Mouse (Mus musculus): ENCODE measurements around the gene Boll. TPM values are rescaled to one million over a fixed set of nuclear protein-coding genes. Genes with fewer than 3 reads are reported as not detected.

Boll gene
- polyA plus RNA-seq, 1 experiment from 2014 or later: 0.36 TPM

DNA sequence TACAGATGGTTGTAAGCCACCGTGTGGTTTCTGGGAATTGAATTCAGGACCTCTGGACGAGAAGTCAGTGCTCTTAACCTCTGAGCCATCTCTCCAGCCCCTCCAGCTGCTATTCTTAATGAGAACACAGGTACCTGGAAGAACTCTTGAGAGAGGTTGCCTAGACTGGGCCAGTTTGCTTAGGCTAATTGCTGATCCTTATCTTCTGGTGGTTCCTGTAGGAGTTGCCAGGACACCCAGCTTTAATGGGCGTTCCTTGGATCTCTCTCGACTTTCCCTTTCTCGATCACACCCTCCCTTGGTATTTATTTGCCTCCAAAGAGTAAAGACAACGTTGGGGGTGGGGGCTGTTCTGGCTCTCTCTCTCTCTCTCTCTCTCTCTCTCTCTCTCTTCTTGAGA, 149.8 kb downstream of the Boll start:
- H3K9me3 ChIP-seq (ENCODE audit: low read length): no peaks in the 10 kb centered on the region
- ATAC-seq (ENCODE audit: low FRiP score, low TSS enrichment): no peak
- WGBS: 38% methylated on average over 6 of the region's 6 CpGs
- H3K9ac ChIP-seq (replicated peaks; ENCODE audit: low read length): no peak overlapping the region
- no peak overlapping the region for H3K27ac ChIP-seq (ENCODE audit: low read length)
- H3K4me2 ChIP-seq (replicated peaks; ENCODE audit: low read depth, low read length): no peak overlapping the region
- H3K4me1 ChIP-seq (ENCODE audit: insufficient read depth, low read length): peaks cover 14% of the 10 kb centered on the region; the same call in 1 of the 2 replicates
- H3K36me3 ChIP-seq (ENCODE audit: insufficient read depth, low read length): no peaks in the 10 kb centered on the region
- H3K27me3 ChIP-seq (ENCODE audit: insufficient read depth, low read length): no peaks in the 10 kb centered on the region
- no peak overlapping the region for H3K4me3 ChIP-seq (ENCODE audit: low read length)

DNA sequence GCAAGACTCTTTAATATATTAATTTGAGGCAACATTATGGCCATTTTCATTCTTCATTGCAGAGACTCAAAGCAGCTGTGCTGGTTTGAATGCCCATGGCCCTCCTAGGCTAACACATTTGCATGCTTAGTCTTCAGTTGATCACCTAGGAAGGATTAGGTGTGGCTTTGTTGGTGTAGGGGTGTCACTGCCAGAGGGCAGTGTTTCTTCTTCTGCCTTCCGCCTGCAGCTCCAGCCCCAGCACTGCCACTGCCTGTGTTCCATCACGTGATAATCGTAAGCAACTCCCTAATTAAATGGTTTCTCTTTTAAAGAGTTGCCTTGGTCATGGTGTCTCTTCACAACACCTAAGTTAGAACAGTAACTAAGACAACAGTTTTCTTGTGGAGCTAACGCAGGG, 150.5 kb downstream of the Boll start:
- no peak for ATAC-seq (ENCODE audit: low FRiP score, low TSS enrichment)
- Histone ChIP-seq H3K27ac (ENCODE audit: low read length) (no peak overlapping the region), H3K9ac (replicated peaks; ENCODE audit: low read length) (no peak overlapping the region), H3K4me2 (replicated peaks; ENCODE audit: low read depth, low read length) (no peak overlapping the region), H3K27me3 (ENCODE audit: insufficient read depth, low read length) (no peaks in the 10 kb centered on the region), H3K4me1 (ENCODE audit: insufficient read depth, low read length) (peaks cover 14% of the 10 kb centered on the region; the same call in 1 of the 2 replicates), H3K9me3 (ENCODE audit: low read length) (no peaks in the 10 kb centered on the region), H3K36me3 (ENCODE audit: insufficient read depth, low read length) (no peaks in the 10 kb centered on the region), H3K4me3 (ENCODE audit: low read length) (no peak overlapping the region)
- WGBS: 80% methylated on average over 4 of the region's 4 CpGs

DNA sequence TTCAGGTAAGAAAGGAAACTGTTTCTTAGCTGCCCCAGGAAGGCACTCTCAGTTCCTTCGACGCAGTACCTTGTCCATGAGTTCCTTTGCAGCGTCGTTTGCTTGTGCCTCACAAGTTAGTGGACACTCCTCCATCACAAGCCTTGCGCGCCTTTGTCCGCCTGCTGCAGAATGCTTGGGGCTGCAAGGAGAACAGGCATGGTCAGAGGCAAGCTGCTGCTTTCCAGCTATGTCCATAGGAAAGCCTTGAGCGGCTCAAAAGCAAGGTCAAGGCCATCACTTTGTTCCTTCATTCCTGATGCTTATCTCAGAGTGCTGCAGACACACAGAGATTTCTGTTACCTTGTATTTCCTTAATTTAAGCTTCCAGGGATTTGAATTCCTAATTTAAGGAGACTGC, 152.2 kb downstream of the Boll start:
- Histone ChIP-seq H3K27ac (ENCODE audit: low read length) (no peak overlapping the region), H3K36me3 (ENCODE audit: insufficient read depth, low read length) (no peaks in the 10 kb centered on the region), H3K27me3 (ENCODE audit: insufficient read depth, low read length) (no peaks in the 10 kb centered on the region), H3K9me3 (ENCODE audit: low read length) (no peaks in the 10 kb centered on the region), H3K4me2 (replicated peaks; ENCODE audit: low read depth, low read length) (no peak overlapping the region), H3K4me3 (ENCODE audit: low read length) (no peak overlapping the region), H3K4me1 (ENCODE audit: insufficient read depth, low read length) (peaks cover 8% of the 10 kb centered on the region; the same call in 1 of the 2 replicates), H3K9ac (replicated peaks; ENCODE audit: low read length) (no peak overlapping the region)
- ATAC-seq (ENCODE audit: low FRiP score, low TSS enrichment): no peak
- 82% methylated on average over 8 of the region's 8 CpGs for WGBS

DNA sequence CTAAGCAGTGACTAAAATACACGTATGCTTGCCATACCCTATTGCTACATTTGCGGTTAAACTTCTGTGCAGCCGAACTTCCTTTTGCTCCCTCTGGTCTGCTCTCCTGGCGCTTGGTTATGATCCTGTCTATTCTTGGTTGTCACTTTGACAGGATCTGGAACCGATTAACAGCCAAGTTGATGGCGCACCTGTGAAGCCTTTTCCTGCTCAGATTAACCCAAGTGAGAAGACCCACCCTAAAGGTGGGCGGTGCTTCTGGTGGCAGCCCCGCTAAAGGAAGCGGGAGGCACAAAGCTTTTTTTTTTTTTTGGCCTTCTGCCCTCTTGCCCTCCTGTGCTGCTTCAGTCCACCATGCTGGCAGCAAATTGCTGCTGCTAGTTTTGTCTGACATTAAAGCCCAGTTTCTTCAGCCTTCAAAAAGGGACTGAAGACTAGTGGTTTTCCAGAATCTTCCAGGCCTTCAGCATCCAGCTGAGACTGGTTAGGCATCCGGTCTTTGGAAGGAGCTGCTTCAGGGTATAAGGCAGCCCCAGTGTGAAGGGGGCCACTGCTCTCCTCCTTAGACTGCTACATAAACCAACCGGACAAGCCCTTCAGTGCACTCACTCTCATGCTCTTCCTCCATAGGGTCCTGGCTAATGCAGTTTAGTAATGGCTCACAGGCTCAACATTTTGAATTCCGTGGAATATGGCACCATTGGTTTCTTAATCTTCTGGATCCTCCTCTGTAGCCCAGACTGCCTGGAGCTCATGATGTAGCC, 152.9 kb downstream of the Boll start:
- H3K27ac ChIP-seq (ENCODE audit: low read length): no peak overlapping the region
- no peak overlapping the region for H3K9ac ChIP-seq (replicated peaks; ENCODE audit: low read length)
- H3K4me3 ChIP-seq (ENCODE audit: low read length): no peak overlapping the region
- H3K4me1 ChIP-seq (ENCODE audit: insufficient read depth, low read length): peaks cover 6% of the 10 kb centered on the region; the same call in 1 of the 2 replicates
- H3K27me3 ChIP-seq (ENCODE audit: insufficient read depth, low read length): no peaks in the 10 kb centered on the region
- peak; percentile 72 for ATAC-seq (ENCODE audit: low FRiP score, low TSS enrichment)
- 46% methylated on average over 12 of the region's 12 CpGs for WGBS
- no peaks in the 10 kb centered on the region for H3K9me3 ChIP-seq (ENCODE audit: low read length)
- no peaks in the 10 kb centered on the region for H3K36me3 ChIP-seq (ENCODE audit: insufficient read depth, low read length)
- 0 out of 2 replicates have a peak overlapping the region, but pooled peaks have one; percentile 5 for H3K4me2 ChIP-seq (replicated peaks; ENCODE audit: low read depth, low read length)

DNA sequence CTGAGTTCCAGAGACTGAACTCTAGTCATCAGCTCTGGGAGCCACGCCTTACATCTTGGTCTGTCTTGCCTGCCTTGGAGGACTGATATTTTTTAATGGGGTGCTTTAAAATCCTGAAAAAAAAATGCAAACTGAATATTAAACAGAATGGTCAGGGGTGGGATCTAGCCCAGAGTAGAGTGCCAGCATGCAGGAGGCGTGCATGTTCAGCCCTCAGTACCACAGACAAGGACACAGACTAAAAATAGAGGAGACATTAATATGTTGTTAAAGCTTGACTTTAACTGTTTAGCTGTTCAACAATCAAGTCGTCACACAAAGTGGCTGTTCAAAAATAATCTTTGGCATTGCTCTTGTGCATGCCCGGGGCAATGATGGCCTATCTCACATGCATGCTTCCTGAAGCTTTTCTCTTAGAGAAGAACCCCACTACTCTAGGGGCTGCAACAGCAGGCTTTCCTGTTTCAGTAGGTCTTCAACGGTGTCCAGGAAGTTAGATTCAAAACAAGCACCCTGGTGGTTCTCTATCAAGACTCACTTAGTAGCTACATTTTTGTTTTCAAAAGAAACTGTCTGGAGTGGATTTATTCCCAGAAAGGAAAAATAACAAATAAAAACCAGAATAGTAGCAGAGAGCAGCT, 154.6 kb downstream of the Boll start:
- 70% methylated on average over 5 of the region's 5 CpGs for WGBS
- Histone ChIP-seq H3K27me3 (ENCODE audit: insufficient read depth, low read length) (no peaks in the 10 kb centered on the region), H3K9ac (replicated peaks; ENCODE audit: low read length) (no peak overlapping the region), H3K4me3 (ENCODE audit: low read length) (no peak overlapping the region), H3K36me3 (ENCODE audit: insufficient read depth, low read length) (no peaks in the 10 kb centered on the region), H3K4me1 (ENCODE audit: insufficient read depth, low read length) (peaks cover 5% of the 10 kb centered on the region; the same call in 1 of the 2 replicates), H3K9me3 (ENCODE audit: low read length) (no peaks in the 10 kb centered on the region), H3K27ac (ENCODE audit: low read length) (no peak overlapping the region), H3K4me2 (replicated peaks; ENCODE audit: low read depth, low read length) (no peak overlapping the region)
- no peak for ATAC-seq (ENCODE audit: low FRiP score, low TSS enrichment)

DNA sequence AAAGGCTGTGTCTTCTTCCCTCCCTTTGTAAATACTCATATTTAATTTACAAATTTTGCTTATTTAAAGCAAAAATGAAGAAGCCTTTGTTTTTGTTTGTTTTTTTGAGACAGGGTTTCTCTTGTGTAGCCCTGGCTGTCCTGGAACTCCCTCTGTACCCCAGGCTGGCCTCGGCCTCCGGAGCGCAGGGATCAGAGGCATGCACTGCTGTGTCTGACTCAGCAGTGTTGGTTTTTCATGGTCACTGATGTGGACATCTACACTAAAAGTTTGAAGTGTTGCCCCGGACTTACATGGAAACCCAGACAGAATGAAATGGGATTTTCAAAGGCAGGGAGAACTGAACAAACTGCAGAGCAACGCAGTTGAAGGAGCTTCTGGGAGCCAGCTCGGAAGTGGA, 155.7 kb downstream of the Boll start:
- H3K9me3 ChIP-seq (ENCODE audit: low read length): no peaks in the 10 kb centered on the region
- no peak overlapping the region for H3K4me3 ChIP-seq (ENCODE audit: low read length)
- H3K4me2 ChIP-seq (replicated peaks; ENCODE audit: low read depth, low read length): no peak overlapping the region
- no peaks in the 10 kb centered on the region for H3K27me3 ChIP-seq (ENCODE audit: insufficient read depth, low read length)
- H3K36me3 ChIP-seq (ENCODE audit: insufficient read depth, low read length): no peaks in the 10 kb centered on the region
- WGBS: 86% methylated on average over 6 of the region's 6 CpGs
- H3K27ac ChIP-seq (ENCODE audit: low read length): no peak overlapping the region
- H3K9ac ChIP-seq (replicated peaks; ENCODE audit: low read length): no peak overlapping the region
- peaks cover 5% of the 10 kb centered on the region; the same call in 1 of the 2 replicates for H3K4me1 ChIP-seq (ENCODE audit: insufficient read depth, low read length)
- ATAC-seq (ENCODE audit: low FRiP score, low TSS enrichment): no peak

DNA sequence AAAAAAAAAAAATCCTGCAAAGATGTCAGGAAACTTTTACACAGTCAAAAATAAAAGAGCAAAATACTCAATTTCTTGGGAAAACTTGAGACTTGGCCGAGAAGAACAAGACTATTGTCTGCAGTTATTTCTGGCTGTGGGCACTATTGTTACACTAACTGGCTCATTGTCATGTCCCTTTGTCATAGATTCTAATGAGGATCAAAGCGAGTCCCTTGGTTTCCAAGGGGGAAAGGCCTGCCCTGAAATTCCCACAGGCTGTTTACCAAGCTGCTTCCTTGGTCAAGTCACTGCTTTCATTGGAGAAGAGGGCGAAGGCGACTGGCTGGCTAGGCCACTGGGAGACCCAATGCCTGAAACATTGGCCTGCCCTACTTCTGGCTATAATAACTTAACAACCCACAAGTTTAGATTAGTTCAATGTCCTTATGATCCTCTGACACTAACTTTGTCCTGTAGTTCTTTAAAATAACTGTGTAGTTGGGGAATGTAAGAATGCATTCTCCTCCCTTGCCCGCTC, 157.4 kb downstream of the Boll start:
- ATAC-seq (ENCODE audit: low FRiP score, low TSS enrichment): no peak
- WGBS: 62% methylated on average over 5 of the region's 5 CpGs
- no peak overlapping the region for H3K4me2 ChIP-seq (replicated peaks; ENCODE audit: low read depth, low read length)

DNA sequence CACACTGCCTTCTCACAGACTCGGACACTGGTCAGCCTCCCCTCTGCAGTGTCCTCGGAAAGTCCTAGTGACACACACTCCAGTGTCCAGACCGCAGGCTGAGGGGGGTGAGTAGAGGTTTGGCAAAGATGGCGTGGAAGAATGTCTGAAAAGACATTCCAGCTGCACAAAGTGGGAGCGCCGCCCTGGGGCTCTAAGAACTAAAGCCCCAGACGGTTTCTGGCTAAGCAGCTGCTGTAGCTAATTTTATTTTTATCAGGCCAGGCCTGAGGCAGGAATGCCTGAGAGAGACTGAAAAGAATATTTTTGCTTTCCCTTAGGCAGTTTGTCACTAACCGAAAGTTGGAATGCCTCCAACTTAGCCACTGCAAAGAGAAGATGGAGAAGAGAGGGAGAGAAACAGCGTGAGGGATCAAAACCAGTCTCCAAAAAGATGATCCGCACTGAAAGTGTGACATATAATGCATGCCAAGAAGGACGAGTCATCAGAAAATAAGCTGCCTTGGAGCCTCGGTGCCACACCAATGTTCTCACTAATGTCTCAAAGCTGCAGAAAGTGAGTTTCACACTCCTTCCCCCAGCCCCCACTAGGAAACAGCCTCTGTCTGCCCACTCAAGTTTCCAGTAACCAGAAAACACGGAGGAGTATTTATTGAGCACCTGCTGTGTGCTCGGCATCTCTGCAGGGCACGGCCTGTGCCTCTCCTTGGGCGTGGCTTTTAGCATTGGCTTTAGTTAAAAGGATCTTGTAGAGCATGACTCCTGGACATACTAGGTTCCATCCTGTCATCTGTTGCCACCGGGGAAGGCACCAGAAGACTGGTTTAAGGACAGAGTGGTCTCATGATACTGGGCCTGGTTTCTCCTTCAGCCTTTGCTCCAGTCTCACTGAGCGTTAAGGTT, 161.2 kb downstream of the Boll start:
- no peak for ATAC-seq (ENCODE audit: low FRiP score, low TSS enrichment)
- WGBS: 71% methylated on average over 18 of the region's 18 CpGs
- Histone ChIP-seq H3K27me3 (ENCODE audit: insufficient read depth, low read length) (no peaks in the 10 kb centered on the region), H3K4me1 (ENCODE audit: insufficient read depth, low read length) (peaks cover 9% of the 10 kb centered on the region; the same call in 1 of the 2 replicates), H3K9me3 (ENCODE audit: low read length) (no peaks in the 10 kb centered on the region), H3K36me3 (ENCODE audit: insufficient read depth, low read length) (no peaks in the 10 kb centered on the region), H3K27ac (ENCODE audit: low read length) (peak overlapping the region; percentile 32; the same call in 1 of the 2 replicates), H3K4me3 (ENCODE audit: low read length) (no peak overlapping the region), H3K4me2 (replicated peaks; ENCODE audit: low read depth, low read length) (no peak overlapping the region), H3K9ac (replicated peaks; ENCODE audit: low read length) (no peak overlapping the region)

More for the DNA sequence above, 157.4 kb downstream of the Boll start:
- Histone ChIP-seq H3K4me1 (ENCODE audit: insufficient read depth, low read length) (peaks cover 5% of the 10 kb centered on the region; the same call in 1 of the 2 replicates), H3K27me3 (ENCODE audit: insufficient read depth, low read length) (no peaks in the 10 kb centered on the region), H3K9ac (replicated peaks; ENCODE audit: low read length) (no peak overlapping the region), H3K4me3 (ENCODE audit: low read length) (no peak overlapping the region), H3K9me3 (ENCODE audit: low read length) (no peaks in the 10 kb centered on the region), H3K27ac (ENCODE audit: low read length) (no peak overlapping the region), H3K36me3 (ENCODE audit: insufficient read depth, low read length) (no peaks in the 10 kb centered on the region)

DNA sequence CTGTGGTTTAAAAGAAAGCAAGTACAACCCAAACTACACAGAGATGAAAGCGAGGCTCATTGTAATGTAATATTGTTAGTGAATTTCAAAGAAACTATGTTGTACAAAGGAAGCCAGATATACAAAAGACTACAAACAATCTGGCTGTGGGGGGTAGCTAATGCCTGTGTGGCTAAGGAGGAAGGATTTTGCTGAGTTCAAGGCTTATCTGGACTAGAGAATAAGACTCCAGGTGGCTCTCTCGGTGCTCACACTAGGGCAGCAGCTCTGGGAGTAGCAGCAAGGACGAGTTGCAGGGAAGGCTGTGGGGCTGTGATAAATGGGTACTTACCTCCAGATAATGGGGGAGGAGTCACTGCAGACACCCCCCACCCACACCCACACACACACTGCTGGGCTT, 164.6 kb downstream of the Boll start:
- WGBS: 42% methylated on average over 3 of the region's 3 CpGs
- no peaks in the 10 kb centered on the region for H3K36me3 ChIP-seq (ENCODE audit: insufficient read depth, low read length)
- no peak overlapping the region for H3K27ac ChIP-seq (ENCODE audit: low read length)
- no peaks in the 10 kb centered on the region for H3K9me3 ChIP-seq (ENCODE audit: low read length)
- H3K27me3 ChIP-seq (ENCODE audit: insufficient read depth, low read length): no peaks in the 10 kb centered on the region
- no peak overlapping the region for H3K4me2 ChIP-seq (replicated peaks; ENCODE audit: low read depth, low read length)
- ATAC-seq (ENCODE audit: low FRiP score, low TSS enrichment): no peak
- H3K4me1 ChIP-seq (ENCODE audit: insufficient read depth, low read length): peaks cover 14% of the 10 kb centered on the region; the same call in 1 of the 2 replicates
- H3K4me3 ChIP-seq (ENCODE audit: low read length): no peak overlapping the region
- no peak overlapping the region for H3K9ac ChIP-seq (replicated peaks; ENCODE audit: low read length)
